Mouse (Mus musculus): Measurements from ENCODE around the gene Rgs7.

Rgs7 gene

DNA sequence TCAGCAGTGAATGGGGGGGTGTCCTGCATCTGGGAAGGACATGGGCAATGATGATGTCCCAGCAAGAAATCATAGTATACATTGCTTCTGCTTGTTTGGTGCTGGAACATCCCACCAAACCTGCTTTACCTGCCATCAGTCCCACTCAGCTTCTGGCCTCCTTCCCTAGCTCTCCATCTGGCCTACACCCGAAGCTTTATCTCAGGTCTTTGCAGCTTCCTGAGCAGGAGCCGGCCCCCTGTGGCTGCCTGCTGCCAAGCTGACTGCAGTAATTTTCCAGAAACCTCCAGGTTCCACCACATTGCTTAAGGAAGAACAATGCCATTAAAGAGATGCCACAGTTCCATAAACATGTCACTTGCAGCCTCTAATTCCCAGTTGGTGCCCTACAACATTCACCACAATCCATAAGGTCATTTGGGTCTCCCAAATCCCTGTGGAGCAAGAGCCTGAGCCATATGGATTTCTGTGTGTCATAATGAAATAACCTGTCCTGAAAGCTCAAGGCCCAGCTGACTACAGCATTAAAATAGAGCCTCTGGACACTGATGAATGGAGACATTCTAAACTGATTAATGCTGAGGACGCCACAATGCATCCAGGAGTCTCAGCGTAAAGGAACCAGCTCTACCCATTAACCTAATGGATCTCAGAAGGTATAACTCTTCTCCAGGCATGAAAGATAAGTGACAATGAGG lies 60.8 kb downstream of the Rgs7 start:
- DNase-seq (ENCODE audit: low read depth, low spot score): peak; percentile 99

DNA sequence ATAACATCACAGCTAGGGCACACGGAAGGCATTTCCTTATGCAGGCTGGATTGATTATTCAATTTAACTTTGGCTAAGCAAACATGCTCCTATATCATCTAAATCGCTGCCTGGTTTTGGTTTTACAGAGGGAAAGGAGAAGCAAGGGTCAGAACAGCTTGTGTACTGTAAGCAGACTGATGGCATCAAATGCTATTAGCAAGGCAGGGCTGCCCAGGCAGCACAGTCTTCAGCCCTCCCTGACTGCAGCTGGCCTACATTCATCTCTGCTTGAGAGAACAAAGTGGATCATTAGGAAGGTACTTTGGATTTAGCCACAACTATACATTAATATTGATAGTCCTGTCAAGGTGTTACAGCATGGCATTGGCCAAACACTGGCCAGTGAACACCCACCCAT lies 65.2 kb downstream of the Rgs7 start:
- DNase-seq (ENCODE audit: low read depth, low spot score): no peak

DNA sequence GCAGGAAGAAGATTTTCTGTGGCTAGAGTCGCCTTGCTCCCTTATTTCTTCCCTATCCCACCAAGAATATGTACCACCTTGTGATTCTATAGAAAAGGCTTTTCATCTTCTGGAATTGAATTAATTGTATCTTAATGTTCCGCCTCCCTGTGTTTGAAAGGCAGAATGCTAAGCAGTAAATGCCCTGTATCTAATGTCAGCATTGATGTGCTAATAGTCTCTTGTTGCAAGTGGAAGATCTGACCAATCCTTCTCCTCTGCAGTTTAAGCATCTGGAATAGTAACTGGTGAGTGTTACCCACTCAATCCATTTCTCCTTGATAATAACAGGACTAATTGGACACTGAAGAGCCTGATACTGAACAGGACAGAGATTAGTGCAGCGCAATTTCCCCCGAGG lies 65.9 kb downstream of the Rgs7 start:
- no peak for DNase-seq (ENCODE audit: low read depth, low spot score)

DNA sequence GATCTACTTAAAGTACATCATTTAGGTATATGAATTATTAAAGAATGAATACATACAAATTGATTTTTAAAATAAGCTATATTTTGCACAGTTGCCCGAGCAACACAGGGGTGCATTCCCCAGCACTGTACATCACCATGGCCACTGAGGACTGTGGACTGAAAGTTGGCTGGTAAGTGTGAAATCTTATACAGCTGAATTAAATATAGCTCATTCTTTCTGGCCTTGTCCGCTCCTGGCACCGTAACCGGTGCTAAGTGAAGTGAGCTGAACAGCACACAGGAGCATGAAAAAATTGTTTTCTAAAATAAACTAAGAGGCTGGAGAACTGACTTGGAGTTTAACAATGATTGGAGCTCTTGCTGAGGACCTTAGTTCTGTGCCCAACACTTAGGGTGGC lies 71.4 kb downstream of the Rgs7 start:
- DNase-seq (ENCODE audit: low read depth, low spot score): peak; percentile 68

DNA sequence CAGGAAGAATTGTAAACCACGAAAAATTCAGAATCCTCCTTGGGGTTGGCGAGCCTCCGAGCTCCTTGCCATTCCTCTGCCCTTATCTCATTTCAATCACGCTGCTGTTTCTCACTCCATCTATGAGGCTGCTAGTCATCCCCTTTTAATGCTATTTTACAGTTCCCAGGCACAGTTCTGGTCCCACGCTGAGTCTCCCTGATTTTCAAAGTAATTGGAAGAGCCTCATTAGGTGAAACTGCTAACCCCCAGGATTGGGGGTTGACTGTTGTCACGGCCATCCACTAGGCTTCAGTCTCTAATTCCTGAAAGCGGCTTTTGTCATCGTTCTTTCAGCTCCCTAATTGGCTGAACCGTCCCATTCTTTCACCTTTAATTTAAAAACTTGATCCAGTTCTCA lies 76.6 kb downstream of the Rgs7 start:
- DNase-seq (ENCODE audit: low read depth, low spot score): no peak

DNA sequence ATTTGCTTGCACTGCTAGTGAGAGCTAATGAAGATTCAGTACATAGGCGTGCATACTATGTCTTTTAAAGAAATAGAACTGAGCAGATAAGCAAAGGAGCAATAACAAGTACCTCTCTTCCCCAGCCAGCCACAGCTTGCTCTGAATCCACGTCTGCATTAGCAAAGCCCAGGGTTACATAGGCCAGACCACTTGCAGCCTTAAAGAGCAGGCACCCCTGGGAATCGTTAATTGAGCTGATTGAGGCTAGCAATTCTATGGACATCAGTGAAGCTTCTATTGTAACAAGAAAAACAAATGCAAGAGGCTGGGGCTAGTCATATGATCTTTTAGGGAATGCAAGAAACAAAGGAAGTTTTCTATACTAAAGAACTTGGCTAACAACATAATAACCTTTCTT lies 81.9 kb downstream of the Rgs7 start:
- DNase-seq (ENCODE audit: low read depth, low spot score): no peak

DNA sequence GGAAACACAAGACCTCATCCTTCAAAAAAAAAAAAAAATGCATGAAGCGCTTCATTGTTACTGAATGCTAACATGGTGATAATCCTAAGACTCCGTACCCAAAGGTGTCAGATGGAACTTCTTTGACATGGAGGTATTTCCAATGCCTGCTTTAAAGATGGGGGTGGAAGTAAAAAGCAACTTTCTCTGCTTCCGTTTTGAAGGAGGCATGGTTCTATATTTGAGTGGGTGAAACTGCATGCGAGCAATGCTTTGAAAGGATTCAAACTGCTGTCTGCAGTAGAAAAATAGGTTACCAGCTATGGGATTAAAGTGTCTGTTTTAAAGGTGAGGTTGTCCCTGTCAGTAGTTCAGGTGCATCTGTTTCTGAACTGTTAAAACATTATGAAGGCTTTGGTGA lies 100.4 kb downstream of the Rgs7 start:
- peak; percentile 52 for DNase-seq (ENCODE audit: low read depth, low spot score)

DNA sequence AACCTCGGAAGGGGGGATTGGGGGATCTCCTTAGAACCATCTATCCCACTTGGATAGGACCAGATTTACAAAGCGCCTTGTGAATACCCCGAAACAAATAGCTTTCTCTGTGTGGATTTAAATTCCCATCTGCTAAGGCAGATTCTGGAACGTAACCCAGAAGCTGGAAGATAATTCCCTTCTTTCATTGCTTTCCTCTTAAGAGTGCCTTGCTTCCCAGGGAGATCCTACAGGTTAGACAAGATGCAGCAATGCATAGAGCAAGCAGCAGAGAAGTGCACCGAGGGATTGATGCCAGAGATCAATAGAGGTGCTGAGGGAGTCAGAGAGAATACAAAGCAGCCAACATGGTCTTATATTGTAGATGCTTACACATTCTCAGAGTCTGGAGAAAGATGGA lies 103.0 kb downstream of the Rgs7 start:
- peak; percentile 52 for DNase-seq (ENCODE audit: low read depth, low spot score)

DNA sequence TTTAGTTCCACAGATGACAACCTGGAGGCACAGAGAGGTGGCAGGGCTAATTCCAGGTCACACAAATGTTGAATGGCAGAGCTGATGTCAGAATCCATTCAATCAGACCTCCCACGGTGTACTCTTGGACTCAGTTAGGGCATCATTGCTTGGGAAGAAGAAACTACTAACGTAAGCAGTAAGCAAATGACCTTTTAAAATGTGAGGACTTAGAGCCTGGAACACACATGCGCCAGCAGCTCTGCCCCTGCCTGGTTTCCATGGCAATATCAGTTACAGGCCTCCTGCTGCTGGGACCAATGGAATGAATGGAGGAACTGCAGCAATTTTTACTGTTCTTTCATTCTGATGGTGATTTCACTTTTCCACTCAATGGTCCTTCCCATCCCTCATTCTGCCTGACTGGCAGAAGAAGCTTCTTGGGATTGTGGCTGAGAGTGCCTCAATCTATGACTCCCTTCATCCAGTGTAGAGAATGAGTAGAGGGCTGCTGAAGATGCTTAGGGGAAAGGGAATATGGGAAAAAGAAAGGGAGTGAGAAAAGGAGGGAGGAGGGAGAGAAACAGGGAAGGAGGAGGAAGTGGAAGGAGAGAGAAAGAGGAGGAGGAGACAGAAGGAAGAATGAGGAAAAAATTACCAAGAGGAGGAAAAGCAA lies 106.6 kb downstream of the Rgs7 start:
- peak; percentile 87 for DNase-seq (ENCODE audit: low read depth, low spot score)

DNA sequence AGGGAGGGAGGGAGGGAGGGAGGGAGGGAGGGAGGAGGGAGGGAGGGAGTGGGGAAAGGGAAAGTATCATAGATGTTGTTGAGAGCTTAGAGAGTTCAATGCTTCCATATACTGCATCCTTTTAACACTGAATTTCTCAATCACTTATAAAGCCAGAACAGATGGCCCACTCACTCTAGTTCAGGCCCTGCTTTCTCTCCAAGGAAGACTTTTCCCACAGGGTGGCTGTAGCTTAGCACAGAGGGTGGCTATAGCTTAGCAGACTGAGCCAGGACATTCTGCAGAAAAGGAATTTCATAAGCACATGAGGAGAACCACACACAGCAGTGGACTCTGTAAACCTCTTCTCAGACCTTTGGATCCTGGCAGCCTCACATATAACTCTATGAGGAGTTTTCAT lies 119.7 kb downstream of the Rgs7 start:
- peak; percentile 79 for DNase-seq (ENCODE audit: low read depth, low spot score)

DNA sequence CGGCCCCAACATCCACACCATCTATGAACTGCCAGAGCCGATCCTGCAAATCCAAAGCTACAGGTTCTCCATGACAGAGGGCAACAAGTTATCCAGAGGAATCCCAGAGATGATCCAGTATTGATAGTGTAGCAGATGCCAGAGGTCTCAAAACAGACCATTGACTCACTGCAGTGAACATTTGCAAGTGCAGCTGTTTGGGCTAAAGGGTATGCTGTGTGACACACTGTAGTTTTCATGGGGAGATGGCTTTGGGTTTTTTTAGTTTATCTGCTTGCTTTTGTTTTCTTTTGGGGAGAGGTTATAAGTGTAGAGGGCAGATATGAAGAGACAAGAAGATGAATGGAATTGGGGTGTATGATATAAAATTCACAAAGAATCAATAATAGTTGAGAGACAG lies 124.2 kb downstream of the Rgs7 start:
- no peak for DNase-seq (ENCODE audit: low read depth, low spot score)

DNA sequence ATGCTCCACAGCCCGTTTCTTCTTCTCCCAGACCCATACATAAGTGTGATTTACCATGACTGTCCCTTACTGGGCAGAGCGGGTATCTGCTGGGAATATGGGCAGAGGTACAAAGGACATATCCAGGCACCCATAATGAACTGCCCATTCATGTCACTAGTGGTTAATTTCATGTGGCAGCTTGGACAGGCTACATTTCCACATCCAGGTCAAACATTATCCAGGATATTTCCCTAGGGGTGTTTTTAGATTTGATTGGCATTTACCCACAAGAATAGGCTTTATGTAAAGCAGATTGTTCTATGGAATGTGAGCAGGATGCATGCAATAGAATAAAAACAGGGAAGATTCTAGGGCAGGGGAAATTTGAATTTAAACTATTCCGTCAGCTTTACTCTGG lies 128.7 kb downstream of the Rgs7 start:
- no peak for DNase-seq (ENCODE audit: low read depth, low spot score)

DNA sequence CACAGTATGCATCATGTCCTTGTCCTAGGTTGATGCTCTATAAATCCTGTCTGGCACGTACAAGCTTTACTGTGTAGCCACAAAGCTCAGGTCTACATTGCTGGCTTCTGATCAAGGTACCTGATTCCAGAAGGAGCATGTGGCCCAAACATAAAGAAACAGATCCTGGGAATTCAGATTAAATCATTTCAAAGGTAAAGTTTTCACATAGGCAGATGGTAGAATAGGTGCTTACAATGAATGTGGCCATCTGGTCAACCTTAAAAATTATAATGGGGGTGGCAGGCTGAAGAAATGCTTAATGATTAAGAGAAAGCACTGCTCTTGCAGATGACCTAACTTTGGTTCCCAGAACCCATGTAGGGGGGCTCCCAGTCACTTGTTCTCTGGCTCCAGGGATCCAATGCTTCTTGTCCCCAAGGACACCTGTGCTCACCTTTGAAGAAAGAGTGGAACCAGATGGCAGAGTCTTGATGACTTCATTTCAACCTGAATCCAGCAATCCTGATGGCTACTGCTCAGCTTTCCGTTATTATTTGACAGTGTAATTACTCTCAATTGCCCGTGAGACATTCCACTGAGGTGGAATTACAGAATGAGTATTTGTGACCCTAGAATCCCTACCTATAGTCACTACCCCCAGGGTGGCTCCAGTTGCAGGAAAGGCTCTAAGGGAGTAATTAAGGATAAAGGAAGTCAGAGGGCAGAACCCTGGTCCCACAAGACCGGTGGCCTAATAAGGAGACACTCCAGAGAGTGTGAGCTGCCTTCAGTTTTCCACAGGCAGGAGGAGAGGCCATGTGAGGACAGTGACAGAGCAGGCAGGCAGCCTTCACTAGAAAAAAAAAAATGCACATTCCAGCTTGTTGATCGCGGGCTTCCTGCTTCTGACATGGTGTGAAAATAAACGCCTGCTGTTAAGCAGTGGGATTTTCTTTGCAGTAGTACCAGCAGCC lies 132.6 kb downstream of the Rgs7 start:
- DNase-seq (ENCODE audit: low read depth, low spot score): peak; percentile 85

DNA sequence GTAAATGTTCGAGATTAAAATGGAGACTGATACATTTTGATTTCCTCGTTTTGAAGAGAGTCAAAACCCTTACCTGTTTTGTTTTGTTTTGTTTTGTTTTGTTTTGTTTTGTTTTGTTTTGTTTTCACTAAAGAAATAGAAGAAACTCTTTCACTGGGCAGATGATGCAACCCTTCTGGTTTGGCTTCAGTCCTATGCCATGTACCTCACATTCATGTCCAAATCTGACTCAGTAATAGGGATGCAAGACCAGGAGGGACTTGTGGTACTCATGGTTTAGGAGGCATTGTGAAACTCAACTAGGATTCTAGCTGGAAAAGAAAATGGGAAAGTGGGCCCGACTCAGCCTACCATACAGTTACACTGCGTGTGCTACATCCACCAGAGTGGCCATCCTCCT lies 139.4 kb downstream of the Rgs7 start:
- DNase-seq (ENCODE audit: low read depth, low spot score): no peak

DNA sequence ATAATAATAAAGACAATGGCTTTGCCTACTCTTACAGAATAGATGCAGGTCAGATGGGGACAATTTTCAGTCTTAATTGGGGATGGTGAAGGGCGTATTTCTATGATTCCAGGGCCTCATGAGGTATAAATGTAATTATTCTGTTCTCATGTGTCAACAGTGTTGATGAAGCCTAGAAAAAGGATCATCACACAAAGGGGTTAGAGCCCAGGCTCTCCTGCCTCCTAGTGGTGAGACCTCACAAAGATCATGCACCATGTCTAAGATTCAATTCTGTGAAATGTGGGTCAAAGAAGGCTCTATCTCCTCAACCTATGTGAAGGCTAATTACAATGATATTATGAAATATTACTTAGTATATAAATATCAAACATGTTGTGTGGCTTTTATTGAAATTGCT lies 146.1 kb downstream of the Rgs7 start:
- no peak for DNase-seq (ENCODE audit: low read depth, low spot score)

DNA sequence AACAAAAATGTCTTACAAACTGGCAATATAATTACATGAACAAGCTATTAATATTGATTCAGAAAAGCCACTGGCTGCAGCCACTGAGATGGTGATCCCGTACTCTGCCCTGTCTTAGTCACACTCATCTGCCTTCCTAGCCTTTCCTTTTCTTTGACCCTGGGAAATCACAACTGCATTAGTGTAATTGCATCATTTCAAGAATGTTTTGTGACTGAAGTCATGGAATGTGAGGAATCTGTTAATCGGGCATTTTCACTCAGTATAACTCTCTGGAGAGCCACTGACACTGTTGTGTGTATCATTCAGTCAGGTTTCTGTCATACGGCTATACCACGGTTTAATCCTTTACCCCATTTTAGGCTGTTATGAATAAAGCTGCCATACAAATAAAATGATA lies 156.1 kb downstream of the Rgs7 start:
- no peak for DNase-seq (ENCODE audit: low read depth, low spot score)

DNA sequence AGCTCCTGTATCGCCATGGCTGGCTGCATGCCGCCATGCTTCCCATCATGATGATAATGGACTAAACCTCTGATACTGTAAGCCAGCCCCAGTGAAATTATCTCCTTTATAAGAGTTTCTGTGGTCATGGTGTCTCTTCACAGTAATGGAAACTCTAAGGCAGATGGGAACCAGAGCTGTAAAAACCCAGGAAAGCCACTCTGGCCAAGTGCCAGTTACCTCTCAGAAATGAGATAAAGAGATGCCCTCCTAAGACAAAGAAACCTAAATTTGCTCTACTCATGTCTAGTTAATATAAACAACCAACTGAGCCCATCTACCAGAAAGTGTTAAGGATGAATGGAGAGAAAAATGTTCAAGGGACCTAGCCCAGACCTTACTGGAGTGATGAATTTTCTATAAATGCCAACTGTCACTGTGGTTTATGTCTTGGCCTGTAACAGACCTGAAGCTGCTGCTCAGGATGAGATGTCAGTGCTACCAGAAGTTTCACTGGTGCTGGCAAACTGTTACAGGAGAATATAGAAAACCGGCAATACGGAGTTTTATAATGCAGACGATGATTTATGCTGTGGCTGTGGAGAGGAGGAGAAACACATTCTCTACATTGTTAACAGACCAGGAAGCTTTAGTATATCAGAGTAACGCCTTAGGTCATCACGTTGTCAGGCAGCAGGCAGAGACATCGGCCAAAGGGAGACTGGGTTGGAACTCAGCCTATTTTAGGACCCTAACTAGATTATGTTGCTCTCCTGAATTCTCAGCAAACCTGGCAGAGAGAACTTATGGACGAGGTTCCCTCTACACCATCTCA lies 159.1 kb downstream of the Rgs7 start:
- DNase-seq (ENCODE audit: low read depth, low spot score): peak; percentile 63

DNA sequence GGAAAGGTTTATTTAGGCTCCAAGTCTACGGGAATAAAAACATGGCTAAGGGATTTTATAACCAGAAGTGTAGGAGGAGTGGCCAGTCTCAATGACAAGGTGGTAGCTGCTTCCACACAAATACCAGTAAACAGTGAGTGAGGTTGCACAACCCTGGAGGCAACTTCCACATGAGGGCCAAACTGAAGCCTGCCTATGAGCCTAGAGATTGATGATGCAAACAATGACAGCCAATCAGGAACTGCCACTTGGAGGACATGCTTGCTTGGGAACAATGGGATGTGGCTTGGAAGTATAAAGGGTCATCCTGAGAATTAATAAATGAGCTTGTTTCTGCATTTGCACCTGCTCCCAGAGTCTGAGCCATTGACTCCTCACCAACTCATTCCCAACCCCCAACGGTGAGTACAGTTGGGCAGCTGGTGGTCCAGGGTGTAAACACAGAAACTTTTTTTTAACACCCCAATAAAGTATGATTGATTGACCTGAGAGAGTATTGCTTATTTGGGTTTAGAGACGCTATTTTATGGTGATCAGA lies 162.3 kb downstream of the Rgs7 start:
- no peak for DNase-seq (ENCODE audit: low read depth, low spot score)

DNA sequence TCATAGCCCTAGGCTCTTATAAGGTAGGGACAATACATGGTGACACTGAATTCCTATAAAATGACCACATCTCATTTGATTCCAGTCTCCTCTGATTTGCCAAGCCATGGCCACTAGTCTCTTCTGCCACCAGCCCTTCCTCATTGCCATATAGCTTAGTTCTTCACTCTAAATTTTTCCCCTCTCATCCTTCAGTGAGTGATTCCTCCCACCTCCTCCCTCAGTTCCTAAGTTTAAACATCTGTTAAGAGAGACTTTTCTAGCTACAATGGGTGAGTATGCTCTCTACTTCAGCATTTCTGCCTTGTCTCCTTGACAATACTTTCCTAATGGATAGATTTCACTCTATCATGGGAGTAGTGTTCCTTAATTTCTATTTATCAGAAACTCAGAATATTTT lies 169.5 kb downstream of the Rgs7 start:
- peak; percentile 54 for DNase-seq (ENCODE audit: low read depth, low spot score)

DNA sequence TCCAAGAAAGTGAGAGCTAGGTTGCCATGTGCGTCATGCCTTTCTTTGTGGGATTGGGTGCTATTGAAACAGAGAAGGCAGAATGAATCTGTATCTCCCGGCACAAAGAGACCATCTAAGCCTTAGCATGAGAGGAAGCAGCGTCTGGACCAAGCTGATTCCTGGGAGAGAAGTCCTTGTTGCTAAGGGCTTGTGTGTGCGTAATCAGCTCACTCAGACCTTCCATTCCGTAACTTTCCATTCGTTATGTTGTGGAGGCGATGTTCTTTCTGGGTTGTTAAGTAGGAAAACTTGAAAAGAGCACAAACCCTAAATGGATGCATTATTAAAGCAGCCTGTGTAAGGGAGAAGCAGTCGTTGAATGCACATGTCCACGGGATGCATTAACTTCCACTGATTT lies 173.1 kb downstream of the Rgs7 start:
- peak; percentile 80 for DNase-seq (ENCODE audit: low read depth, low spot score)

DNA sequence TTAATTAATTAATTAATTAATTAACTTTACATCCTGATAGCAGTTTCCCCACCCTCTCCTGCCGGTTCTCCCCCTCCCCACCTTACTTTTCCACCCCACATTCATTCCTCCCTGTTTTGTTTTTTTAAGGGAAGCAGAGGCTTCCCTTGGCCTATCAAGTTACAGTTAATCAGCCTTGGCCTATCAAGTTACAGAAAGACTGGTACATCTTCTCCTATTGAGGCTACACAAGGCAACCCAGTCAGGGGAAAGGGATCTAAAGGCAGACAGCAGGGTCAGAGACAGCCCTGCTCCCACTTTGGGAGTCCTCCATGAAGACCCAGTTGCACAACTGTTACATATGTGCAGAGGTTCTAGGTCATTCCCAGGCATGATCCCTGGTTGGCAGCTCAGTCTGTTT lies 175.0 kb downstream of the Rgs7 start:
- DNase-seq (ENCODE audit: low read depth, low spot score): no peak

Data from brain, adult 2 months (tissue).